Mouse (Mus musculus): ENCODE measurements around the gene Il2. TPM values are rescaled to one million over a fixed set of nuclear protein-coding genes. Genes with fewer than 3 reads are reported as not detected.

Gene Il2
- polyA plus RNA-seq, 2 experiments, result 0.52 to 0.74 TPM

DNA sequence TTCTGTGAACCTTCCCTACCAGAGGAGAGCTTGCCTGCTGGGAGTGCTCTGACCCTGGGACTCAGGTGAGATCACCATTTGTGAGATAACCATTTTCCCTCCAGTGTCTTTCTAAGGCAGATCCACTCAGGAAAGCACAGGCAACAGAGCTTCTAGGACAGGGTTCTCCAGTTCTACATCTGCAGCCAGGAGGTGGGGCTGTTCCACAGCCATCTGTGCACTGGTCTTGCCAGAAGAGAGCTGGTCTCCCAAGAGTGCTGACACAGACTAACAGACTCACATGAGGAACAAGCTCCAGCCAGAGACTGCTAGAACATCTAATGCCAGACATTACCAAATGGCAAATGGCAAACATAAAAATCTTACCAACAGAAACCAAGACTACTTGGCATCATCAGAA lies 52.5 kb downstream of the Il2 start:
- Histone ChIP-seq H3K27me3 (ENCODE audit: control insufficient read depth, insufficient read depth, low read length) (no peaks in the 10 kb centered on the region), H3K9ac (ENCODE audit: low read depth, low read length, severe bottlenecking) (no peak overlapping the region), H3K27ac (replicated peaks; ENCODE audit: low read depth, low read length) (no peak overlapping the region), H3K4me2 (replicated peaks; ENCODE audit: low read depth, low read length, severe bottlenecking) (no peak overlapping the region), H3K4me1 (ENCODE audit: control insufficient read depth, insufficient read depth, low read length) (no peaks in the 10 kb centered on the region), H3K9me3 (ENCODE audit: control insufficient read depth, low read length) (no peaks in the 10 kb centered on the region), H3K36me3 (ENCODE audit: control insufficient read depth, insufficient read depth, low read length) (no peaks in the 10 kb centered on the region), H3K4me3 (replicated peaks; ENCODE audit: low read length) (no peak overlapping the region)
- no peak for TF ChIP-seq POLR2A (IDR thresholded peaks at IDR 0.05; ENCODE audit: borderline replicate concordance, extremely low read depth, insufficient read depth, insufficient read length)
- DNase-seq (ENCODE audit: low spot score) (no peak), ATAC-seq (ENCODE audit: low FRiP score, low read depth) (no peak)

Other genes starting within 250 kb of the Il2 start
- 0.47 and 0.48 TPM in 2 replicates for gene Adad1, start 62.4 kb downstream of the Il2 start, polyA plus RNA-seq (2012; rRNA removed)
- gene Adad1, start 62.4 kb downstream of the Il2 start, polyA plus RNA-seq (2014; fragmentation: Nextera tagmentation; extraction: Ambion mirVana), result 0.75 and 0.95 TPM in 2 replicates
- not detected in 2 replicates for gene Il21, start 106.7 kb upstream of the Il2 start, polyA plus RNA-seq (2012; rRNA removed)
- gene Il21, start 106.7 kb upstream of the Il2 start, polyA plus RNA-seq (2014; fragmentation: Nextera tagmentation; extraction: Ambion mirVana), result not detected in 2 replicates
- 7.5 and 7.8 TPM in 2 replicates for gene Bbs12, start 186.6 kb upstream of the Il2 start, polyA plus RNA-seq (2012; rRNA removed)
- gene Bbs12, start 186.6 kb upstream of the Il2 start, polyA plus RNA-seq (2014; fragmentation: Nextera tagmentation; extraction: Ambion mirVana), result 7.4 and 10.6 TPM in 2 replicates
- gene Cetn4, start 186.7 kb upstream of the Il2 start, polyA plus RNA-seq (2012; rRNA removed), result 1.8 and 3.4 TPM in 2 replicates
- 1.8 and 2.6 TPM in 2 replicates for gene Cetn4, start 186.7 kb upstream of the Il2 start, polyA plus RNA-seq (2014; fragmentation: Nextera tagmentation; extraction: Ambion mirVana)
- 12.7 and 12.9 TPM in 2 replicates for gene Fgf2, start 222.4 kb upstream of the Il2 start, polyA plus RNA-seq (2012; rRNA removed)
- 10.5 and 10.8 TPM in 2 replicates for gene Fgf2, start 222.4 kb upstream of the Il2 start, polyA plus RNA-seq (2014; fragmentation: Nextera tagmentation; extraction: Ambion mirVana)